Mouse (Mus musculus): ENCODE data around the gene Tanc1.

Gene Tanc1

DNA sequence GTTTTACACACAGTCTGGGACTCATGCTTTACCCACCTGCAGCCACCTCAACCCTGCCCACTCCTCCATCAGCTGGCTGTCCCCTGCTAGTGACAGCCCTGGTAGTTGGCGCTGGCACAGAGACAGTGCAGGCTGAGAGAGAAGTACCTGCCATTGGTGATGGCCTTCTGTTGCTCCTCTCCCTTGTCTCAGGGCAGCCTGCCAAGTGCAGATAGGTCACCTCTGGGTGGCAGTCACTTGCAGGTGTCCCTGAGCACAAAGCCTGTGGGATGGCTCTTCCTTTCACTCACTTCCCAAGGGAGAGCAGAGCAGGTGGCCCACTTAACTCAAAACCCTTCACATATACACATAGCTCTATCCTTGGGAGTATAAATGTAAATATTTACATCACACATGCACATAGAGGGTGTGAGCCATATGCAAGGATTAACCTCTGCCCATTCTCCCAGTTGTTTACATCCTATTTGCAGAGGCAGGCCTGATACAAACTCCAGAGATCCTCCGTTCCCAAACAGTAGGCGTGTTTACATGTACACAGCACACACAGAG, 106.0 kb downstream of the Tanc1 start:
- DNase-seq (ENCODE audit: low spot score), result no peak

DNA sequence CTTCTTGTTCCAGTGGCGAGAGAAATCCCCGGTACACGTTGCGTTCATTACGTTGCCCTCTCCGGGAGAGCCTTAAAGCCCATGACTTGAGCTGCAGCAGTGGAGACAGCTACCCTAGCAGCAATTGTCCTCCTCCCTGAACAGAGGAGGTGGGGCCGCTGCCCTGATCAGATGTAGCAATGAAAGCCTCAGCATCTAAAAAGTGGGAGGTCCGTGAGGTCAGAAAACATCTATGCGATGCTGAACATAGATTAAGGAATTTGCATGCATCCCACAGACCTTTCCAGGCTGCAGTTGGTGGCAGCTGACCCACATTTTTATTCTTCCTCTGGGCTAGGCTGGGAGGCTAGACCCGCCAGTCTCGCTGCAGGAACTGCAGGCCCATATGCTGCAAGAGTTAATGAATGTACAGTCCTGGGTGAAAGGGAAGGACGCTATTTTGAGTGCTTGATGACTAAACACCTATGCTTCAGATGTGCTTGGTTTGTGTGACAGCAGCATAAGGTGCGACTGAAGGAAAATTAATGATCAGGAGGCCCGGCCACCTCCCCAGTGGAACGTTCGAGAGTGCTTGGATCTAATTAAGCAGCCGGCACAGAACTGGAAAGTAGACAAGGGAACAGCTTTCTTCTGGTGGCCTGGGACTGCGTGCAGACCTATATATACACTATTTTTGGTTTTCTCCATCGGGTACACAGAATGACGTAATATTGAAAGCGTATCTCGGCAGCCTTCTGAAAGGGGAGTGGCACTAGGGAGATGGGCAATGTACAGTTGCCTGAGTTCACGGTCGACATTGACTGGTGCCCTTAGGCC, 107.0 kb downstream of the Tanc1 start:
- DNase-seq (ENCODE audit: low spot score), result no peak

DNA sequence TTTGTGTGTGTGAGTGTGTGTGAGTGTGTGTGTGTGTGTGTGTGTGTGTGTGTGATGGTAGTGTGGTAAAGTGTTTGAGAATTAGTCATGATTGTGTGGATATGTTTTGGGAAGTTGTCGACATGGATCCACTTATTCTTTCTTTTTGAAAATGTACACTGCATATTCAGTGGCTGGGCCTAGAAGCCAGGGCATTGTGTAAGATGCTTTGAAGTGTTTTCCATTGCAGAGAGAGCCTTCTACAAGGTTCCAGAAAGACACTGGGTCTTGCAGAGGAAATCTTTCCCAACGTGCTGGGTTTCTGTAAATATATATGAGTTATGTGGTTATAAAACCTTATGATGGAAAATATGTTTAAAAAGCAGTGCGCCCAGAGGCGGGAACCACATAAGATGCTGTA, 108.0 kb downstream of the Tanc1 start:
- DNase-seq (ENCODE audit: low spot score), result no peak

DNA sequence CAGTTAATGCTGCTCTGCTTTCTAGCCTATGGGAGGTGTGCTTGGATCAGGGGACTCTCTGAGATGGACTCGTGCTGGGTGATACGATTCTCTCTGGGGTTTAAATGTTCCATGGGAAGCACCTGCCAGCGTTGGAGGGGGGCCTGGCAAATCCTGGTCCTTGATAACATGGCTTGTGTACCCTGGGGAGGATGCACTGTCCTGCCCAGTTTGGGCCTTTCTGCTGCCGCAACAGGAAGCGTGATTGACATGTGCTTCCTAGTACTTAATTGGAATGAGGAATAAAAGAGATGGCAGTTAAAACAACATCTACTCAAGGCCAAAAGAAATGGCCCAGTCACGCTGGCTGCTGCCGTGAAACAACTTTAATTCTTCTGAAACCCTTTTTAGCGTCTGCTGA, 109.3 kb downstream of the Tanc1 start:
- no peak for DNase-seq (ENCODE audit: low spot score)

DNA sequence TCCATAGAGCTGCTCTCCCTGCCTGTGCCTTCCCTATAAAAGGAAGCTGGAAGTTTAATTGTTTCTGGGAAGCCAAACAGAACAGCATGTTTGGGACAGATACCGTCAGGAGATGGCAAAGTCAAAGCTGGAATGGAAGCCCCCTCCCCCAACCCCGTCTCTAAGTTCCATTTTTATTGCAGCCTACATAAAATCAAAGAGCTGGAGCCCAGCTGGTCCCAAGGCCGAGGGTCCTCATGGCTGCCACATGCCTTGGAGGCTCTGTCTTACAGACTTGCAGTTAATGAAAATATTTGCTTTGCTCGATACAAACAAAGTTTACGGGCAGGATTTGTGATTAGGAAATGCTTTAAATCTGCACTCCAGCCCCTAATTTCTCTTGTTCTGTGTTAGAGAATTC, 109.9 kb downstream of the Tanc1 start:
- DNase-seq (ENCODE audit: low spot score), result no peak

- DNase-seq (ENCODE audit: low spot score), result no peak
These were observed 111.5 kb downstream of the Tanc1 start for GRCm38 (mm10) chr2:59723311-59723710.

- DNase-seq (ENCODE audit: low spot score), result no peak
These were observed 113.8 kb downstream of the Tanc1 start for GRCm38 (mm10) chr2:59725518-59726185.

GRCm38 (mm10) chr2:59731831-59732230, 120.0 kb downstream of the Tanc1 start:
- DNase-seq (ENCODE audit: low spot score), result no peak

DNA sequence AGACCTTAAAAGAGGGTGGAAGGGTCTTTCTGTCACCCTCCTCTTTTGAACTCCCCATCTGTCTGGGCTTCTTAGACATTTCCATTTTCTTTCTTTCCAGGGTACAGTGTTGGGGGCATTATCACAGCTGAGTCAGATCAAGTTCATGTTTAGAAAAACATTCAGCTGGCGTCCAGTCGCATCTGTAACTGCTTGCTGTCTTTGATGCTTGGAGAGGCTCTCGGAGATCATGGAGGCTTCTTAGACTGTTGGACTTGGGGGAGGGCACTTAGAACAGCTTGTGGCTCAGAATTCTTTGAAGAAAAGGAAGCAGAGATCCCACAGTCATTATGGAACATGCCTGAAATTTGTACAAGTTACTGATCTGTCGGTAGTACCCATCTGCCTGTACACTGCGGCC, 121.6 kb downstream of the Tanc1 start:
- no peak for DNase-seq (ENCODE audit: low spot score)

DNA sequence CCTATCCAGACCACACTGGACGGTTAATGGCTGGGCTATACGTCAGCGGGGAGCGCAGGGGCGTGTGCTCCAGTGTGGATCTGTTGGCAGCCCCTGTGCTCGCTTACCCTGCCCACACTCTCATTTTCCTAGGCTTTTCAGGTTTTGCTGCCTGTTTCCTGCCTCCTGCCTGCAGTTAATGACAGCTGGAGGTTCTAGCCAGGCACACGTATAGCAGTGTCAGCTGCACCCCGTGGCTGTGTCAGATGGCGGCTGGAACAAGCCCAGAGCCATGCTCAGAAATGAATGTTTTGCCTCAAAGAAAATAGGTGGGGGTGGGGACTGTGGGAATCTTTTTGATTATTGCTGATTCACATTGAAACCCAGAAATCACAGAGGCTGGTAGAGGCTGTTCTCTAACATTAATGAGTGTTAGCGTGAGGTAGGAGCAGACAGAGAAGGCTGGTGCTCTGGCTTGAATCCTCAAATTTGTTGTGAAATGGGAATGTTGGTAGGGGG, 124.6 kb downstream of the Tanc1 start:
- no peak for DNase-seq (ENCODE audit: low spot score)

DNA sequence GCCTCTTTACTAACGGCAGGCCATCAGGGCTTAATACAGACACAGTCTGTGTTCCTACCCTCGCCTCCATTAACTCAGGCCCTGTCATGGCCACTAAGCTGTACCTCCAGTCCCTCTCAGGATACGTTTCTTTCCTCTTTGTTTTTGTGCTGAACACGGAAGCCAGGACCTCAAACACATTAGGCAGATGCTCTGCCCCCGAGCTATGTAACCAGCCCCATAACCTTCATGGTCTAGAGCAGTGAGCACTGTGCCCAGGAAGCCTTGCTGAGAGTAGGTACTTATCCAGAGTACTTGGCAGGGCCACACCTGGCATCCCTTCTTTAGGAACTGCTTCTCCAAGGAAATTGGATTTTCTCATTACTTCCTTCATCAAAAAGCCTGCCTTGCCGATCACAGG, 125.5 kb downstream of the Tanc1 start:
- DNase-seq (ENCODE audit: low spot score), result no peak

- DNase-seq (ENCODE audit: low spot score), result no peak
These were observed 126.5 kb downstream of the Tanc1 start for GRCm38 (mm10) chr2:59738356-59738755.

DNA sequence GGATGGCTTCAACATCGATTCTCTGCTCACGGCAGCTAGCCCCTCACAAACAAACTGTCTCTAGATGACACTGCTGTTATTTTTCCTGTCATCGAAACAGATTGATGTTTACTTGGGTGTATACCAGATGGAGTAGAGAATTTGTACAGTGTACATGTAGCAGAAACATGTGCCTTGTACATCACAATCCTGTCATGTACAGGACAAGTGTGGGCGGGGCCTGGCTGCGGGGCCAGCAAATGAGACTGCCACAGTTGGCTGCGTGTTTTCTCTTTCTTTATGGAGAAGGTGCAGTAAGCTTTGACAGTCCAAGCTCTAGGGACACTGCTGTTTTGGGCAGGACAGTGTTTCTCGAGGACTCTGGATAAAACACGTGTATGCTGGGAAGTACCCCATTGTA, 127.2 kb downstream of the Tanc1 start:
- DNase-seq (ENCODE audit: low spot score), result no peak

- no peak for DNase-seq (ENCODE audit: low spot score)
These were observed 130.8 kb downstream of the Tanc1 start for GRCm38 (mm10) chr2:59742500-59743116.

- no peak for DNase-seq (ENCODE audit: low spot score)
These were observed 133.6 kb downstream of the Tanc1 start for GRCm38 (mm10) chr2:59745428-59745827.

DNA sequence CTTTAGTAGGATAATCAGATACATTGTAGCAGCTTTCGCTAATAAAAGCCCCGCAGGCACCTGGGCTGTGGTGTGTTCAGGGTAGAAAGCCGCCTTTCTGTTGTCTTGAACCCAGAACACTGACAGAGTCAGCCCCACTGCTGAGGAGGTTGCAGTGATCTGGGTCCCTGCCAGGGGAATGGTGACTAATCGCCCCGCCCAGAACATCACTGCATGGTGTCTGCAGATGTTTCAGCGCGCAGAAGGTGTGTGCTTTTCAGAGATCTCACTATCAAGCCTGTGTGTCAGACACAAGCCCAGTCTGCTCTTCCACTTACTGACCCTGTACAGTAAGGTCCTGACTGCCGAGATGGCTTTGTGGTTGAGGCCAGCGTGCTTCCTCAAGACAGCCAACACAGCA, 134.2 kb downstream of the Tanc1 start:
- no peak for DNase-seq (ENCODE audit: low spot score)

- no peak for DNase-seq (ENCODE audit: low spot score)
These were observed 135.9 kb downstream of the Tanc1 start for GRCm38 (mm10) chr2:59747757-59748156.

DNA sequence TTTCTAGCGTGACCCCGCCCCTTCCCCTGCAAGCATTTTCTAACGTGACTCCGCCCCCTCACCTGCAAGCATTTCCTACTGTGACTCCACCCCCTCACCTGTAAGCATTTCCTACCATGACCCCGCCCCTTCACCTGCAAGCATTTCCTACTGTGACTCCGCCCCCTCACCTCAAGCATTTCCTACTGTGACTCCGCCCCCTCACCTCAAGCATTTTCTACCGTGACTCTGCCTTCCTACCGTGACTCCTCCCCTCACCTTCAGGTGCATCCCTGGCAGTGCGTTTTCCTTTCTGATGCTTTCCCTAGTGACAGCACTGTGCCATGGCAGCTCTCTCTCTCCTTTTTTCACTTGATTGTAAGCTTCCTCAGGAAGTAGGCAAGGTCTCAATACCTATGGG, 137.5 kb downstream of the Tanc1 start:
- no peak for DNase-seq (ENCODE audit: low spot score)

GRCm38 (mm10) chr2:59751172-59751571, 139.3 kb downstream of the Tanc1 start:
- no peak for DNase-seq (ENCODE audit: low spot score)

GRCm38 (mm10) chr2:59752148-59752547, 140.3 kb downstream of the Tanc1 start:
- DNase-seq (ENCODE audit: low spot score), result no peak

GRCm38 (mm10) chr2:59752766-59753165, 140.9 kb downstream of the Tanc1 start:
- no peak for DNase-seq (ENCODE audit: low spot score)

DNA sequence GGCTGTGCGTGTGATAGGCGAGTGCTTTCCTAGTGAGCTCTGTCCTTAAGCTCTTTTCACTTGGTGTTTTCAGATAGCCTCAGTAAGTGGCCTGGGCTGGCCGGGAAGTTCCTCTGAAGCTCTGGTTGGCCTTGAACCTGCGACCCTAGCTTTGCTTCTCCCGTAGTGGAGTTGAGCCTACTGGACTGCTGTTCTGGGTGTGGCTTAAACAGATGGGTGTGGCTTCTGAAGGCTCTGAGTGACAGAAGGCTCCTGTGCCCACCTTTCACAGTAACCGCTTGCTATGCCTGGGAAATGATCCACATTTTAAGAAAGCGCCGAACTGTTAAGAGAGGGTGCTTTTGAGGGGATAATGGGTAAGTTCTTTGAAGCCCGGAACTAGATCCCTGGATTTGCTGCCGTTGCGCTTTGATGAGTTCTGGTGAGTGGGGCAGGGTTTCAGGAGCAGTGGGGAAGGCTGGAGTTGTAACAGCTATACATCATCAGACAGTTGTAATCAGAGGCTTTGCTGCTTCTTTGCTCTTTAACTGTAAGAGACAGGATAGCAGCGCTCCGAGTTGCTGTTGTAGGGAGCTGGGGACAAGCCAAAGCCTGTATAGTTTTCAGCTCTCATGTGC, 144.4 kb downstream of the Tanc1 start:
- no peak for DNase-seq (ENCODE audit: low spot score)

All from left cerebral cortex, adult 11 months (tissue).